Mouse (Mus musculus): ENCODE measurements around the gene Impdh2. TPM values are rescaled to one million over a fixed set of nuclear protein-coding genes. Genes with fewer than 3 reads are reported as not detected.
A peak's percentile ranks its signal among the peaks of the same experiment; 100 is the strongest.

The Impdh2 gene
- polyA plus RNA-seq, 1 experiment from 2014 or later, result 36.0 TPM

- no peak overlapping the region for H3K4me3 ChIP-seq (ENCODE audit: inconsistent target)
- peaks cover 22% of the 10 kb centered on the region for H3K36me3 ChIP-seq (ENCODE audit: inconsistent target)
- WGBS (ENCODE audit: missing documents), result 96% methylated on average over 26 of the region's 37 CpGs
- H3K27ac ChIP-seq, result no peak overlapping the region
- no peaks in the 10 kb centered on the region for H3K79me2 ChIP-seq (ENCODE audit: inconsistent target)
These were observed 15.5 kb downstream of the Impdh2 start for GRCm38 (mm10) chr9:108575321-108576297.

GRCm38 (mm10) chr9:108577025-108577424 is 16.9 kb downstream of the Impdh2 start:
- Histone ChIP-seq H3K36me3 (ENCODE audit: inconsistent target) (peaks cover 13% of the 10 kb centered on the region), H3K79me2 (ENCODE audit: inconsistent target) (no peaks in the 10 kb centered on the region)
- whole genome bisulfite sequencing (ENCODE audit: missing documents), result 85% methylated on average over 5 of the region's 6 CpGs

DNA sequence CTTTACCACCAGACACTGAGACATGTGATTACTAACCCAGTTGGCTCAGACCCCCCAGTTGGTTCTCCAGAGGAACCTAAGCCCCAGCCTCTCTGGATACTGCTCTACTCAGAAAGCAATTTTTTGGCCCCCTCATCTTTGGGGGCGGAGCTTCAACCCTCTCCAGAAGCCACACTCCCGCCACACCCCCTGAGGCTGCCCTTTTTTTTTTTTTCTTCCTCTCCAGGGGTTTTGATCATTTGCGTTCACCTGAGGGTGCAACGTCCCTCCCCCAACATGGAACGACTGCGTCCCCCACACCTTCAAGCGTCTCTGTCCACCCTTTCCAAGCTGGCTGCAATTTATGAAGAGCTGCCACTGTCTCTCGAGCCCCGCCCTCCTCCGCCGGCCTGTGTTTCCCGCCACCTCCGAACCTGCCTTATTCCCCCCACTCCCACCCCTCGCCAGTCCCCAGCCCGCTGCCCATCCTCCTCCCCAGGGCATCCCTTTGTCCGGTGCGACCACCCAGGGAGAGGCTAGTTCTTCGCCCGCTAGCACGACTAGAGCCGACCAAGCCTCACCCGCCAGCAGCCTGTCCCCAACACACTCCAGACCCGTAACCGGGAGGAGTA is 18.0 kb downstream of the Impdh2 start:
- no peaks in the 10 kb centered on the region for H3K79me2 ChIP-seq (ENCODE audit: inconsistent target)
- no peak overlapping the region for H3K27ac ChIP-seq
- H3K4me3 ChIP-seq (ENCODE audit: inconsistent target), result peak overlapping the region; percentile 56
- H3K36me3 ChIP-seq (ENCODE audit: inconsistent target), result peaks cover 3% of the 10 kb centered on the region; the same call in 1 of the 2 replicates
- 2% methylated on average over 24 of the region's 24 CpGs for WGBS (ENCODE audit: missing documents)

More at GRCm38 (mm10) chr9:108577025-108577424, 16.9 kb downstream of the Impdh2 start:
- no peak overlapping the region for H3K4me3 ChIP-seq (ENCODE audit: inconsistent target)
- no peak overlapping the region for H3K27ac ChIP-seq

DNA sequence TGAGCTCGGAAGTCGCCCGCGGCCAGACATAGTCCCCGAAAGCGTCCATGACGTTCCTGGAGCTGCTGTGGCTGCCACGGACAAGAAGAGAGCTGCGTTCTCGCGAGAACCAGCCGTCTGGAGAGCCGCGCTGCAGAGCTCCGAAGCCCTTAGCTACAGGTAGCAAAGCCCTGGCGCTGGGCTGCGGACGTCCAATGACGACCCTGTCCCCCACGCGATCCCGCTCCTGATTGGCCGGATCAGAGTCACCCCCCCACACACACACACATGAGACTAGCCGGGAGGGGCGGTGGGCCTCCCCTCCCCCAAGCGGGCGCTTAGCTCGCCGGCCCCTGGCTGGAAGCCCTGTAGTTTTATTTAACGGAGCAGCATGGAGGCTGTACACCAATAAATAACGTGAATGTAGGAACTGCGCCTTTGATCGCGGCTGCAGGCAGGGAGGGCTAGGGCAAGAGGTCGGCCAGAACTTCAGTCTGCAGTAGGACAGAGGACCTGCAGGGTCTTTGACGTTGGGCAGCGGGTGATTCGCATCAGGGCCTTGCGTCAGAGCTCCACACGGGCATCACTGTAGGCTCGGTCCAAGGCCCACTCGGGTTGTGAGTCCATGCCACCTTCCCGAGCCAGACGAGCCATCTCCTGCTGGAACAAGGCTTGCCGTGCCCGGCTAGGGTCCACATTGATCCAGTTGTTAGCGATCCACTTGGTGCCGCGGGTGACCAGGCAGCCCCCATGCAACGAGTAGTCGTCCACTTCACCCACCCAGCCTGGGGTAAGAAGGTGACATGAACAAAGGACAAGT is 18.7 kb downstream of the Impdh2 start, which contains the start of gene Wdr6:
Gene Wdr6 (minus strand): TSS at position 195 of the 799 bp plus-strand sequence.
- no peaks in the 10 kb centered on the region for H3K79me2 ChIP-seq (ENCODE audit: inconsistent target)
- peak within 1 kb of the TSS; percentile 56 for H3K4me3 ChIP-seq (ENCODE audit: inconsistent target)
- no peak within 1 kb of the TSS for H3K27ac ChIP-seq
- WGBS (ENCODE audit: missing documents), result 12% methylated on average over 49 of the region's 51 CpGs
- H3K36me3 ChIP-seq (ENCODE audit: inconsistent target), result no peaks in the 10 kb centered on the region

DNA sequence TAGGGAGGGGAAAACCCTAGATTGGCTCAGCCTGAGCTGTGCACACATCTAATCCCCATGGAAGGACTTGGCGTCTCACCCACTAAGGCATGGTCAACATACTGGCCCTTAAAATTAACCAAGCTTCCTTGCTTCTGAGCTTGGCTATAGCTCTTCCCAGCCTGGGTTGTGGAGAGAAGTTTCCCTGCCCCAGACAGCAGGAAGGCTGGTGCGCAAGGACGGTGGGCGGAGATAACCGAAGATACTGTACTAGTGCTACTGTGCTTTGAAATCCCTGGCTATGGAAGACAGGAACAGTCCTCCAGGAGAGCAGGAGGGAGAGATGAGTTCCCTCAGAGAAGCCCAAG is 19.2 kb downstream of the Impdh2 start:
- Histone ChIP-seq H3K36me3 (ENCODE audit: inconsistent target) (no peaks in the 10 kb centered on the region), H3K79me2 (ENCODE audit: inconsistent target) (no peaks in the 10 kb centered on the region), H3K4me3 (ENCODE audit: inconsistent target) (no peak overlapping the region), H3K27ac (no peak overlapping the region)
- WGBS (ENCODE audit: missing documents), result 94% methylated on average over 5 of the region's 5 CpGs

- no peaks in the 10 kb centered on the region for H3K36me3 ChIP-seq (ENCODE audit: inconsistent target)
- WGBS (ENCODE audit: missing documents), result 90% methylated on average over 14 of the region's 14 CpGs
- no peak overlapping the region for H3K4me3 ChIP-seq (ENCODE audit: inconsistent target)
- H3K27ac ChIP-seq, result no peak overlapping the region
- H3K79me2 ChIP-seq (ENCODE audit: inconsistent target), result no peaks in the 10 kb centered on the region
These were observed 27.6 kb downstream of the Impdh2 start for GRCm38 (mm10) chr9:108587571-108588180.

GRCm38 (mm10) chr9:108589229-108589628 is 29.1 kb downstream of the Impdh2 start:
- no peaks in the 10 kb centered on the region for H3K79me2 ChIP-seq (ENCODE audit: inconsistent target)
- 65% methylated on average over 5 of the region's 5 CpGs for WGBS (ENCODE audit: missing documents)
- H3K4me3 ChIP-seq (ENCODE audit: inconsistent target), result no peak overlapping the region
- H3K27ac ChIP-seq, result no peak overlapping the region
- H3K36me3 ChIP-seq (ENCODE audit: inconsistent target), result no peaks in the 10 kb centered on the region

- Histone ChIP-seq H3K4me3 (ENCODE audit: inconsistent target) (no peak overlapping the region), H3K36me3 (ENCODE audit: inconsistent target) (no peaks in the 10 kb centered on the region), H3K79me2 (ENCODE audit: inconsistent target) (no peaks in the 10 kb centered on the region), H3K27ac (no peak overlapping the region)
- 97% methylated on average over 3 of the region's 4 CpGs for WGBS (ENCODE audit: missing documents)
These were observed 31.4 kb downstream of the Impdh2 start for GRCm38 (mm10) chr9:108591462-108591861.

DNA sequence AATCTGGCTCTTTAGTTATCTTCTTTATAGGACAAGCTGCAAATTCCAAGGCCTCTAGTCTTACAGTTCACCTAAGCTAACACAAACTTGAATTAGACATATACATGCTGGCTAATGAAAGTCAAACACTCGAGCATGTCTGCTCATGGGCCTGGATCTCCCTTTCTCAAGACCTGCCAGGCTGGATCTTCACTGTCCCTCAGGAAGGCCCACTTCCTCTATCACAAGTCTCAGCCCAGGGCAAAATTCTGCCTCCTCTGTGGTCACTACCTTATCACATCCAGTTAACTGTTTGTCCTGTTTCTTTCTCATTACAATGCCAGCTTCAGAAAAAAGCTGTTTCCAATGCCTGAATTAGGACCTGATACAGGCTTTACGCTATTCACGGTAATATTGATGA is 34.3 kb downstream of the Impdh2 start:
- H3K36me3 ChIP-seq (ENCODE audit: inconsistent target), result no peaks in the 10 kb centered on the region

GRCm38 (mm10) chr9:108596998-108597764 is 37.1 kb downstream of the Impdh2 start, which contains the start of gene P4htm:
Gene P4htm, minus strand, starts transcription at chr9:108597667.
- Histone ChIP-seq H3K79me2 (ENCODE audit: inconsistent target) (no peaks in the 10 kb centered on the region), H3K36me3 (ENCODE audit: inconsistent target) (no peaks in the 10 kb centered on the region), H3K27ac (no peak within 1 kb of the TSS), H3K4me3 (ENCODE audit: inconsistent target) (peak within 1 kb of the TSS; percentile 14; the same call in 1 of the 2 replicates)
- WGBS (ENCODE audit: missing documents), result 12% methylated on average over 66 of the region's 69 CpGs

More for the DNA sequence above, 34.3 kb downstream of the Impdh2 start:
- no peak overlapping the region for H3K27ac ChIP-seq
- H3K4me3 ChIP-seq (ENCODE audit: inconsistent target), result no peak overlapping the region
- WGBS (ENCODE audit: missing documents), result 78% methylated on average over 3 of the region's 3 CpGs
- no peaks in the 10 kb centered on the region for H3K79me2 ChIP-seq (ENCODE audit: inconsistent target)

DNA sequence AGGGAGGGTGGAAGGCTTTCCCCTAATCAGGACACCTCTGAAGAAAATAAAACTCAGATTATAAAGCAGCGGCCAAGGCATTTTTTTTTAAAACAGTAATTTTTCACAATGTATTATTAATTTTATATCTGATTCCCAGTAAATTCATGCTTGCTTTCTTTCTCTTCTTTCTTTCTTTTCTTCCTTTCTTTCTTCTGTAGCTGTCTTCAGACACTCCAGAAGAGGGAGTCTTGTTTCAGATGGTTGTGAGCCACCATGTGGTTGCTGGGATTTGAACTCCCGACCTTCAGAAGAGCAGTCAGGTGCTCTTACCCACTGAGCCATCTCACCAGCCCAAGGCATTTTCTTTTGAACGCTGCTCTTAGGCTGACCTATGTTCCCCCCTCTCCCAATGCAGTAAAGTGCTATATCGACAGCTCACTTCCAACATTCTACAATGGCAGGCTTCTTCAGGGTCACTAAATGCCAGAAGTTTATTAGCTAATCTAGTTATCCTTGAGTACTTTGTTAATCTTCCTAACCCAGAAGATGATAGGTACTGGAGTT is 39.0 kb downstream of the Impdh2 start:
- Histone ChIP-seq H3K36me3 (ENCODE audit: inconsistent target) (peaks cover 13% of the 10 kb centered on the region; the same call in 1 of the 2 replicates), H3K4me3 (ENCODE audit: inconsistent target) (no peak overlapping the region), H3K27ac (no peak overlapping the region), H3K79me2 (ENCODE audit: inconsistent target) (no peaks in the 10 kb centered on the region)
- 78% methylated on average over 4 of the region's 4 CpGs for WGBS (ENCODE audit: missing documents)

GRCm38 (mm10) chr9:108600011-108600410 is 39.9 kb downstream of the Impdh2 start:
- H3K36me3 ChIP-seq (ENCODE audit: inconsistent target), result peaks cover 22% of the 10 kb centered on the region; the same call in 1 of the 2 replicates
- no peak overlapping the region for H3K27ac ChIP-seq
- no peak overlapping the region for H3K4me3 ChIP-seq (ENCODE audit: inconsistent target)
- H3K79me2 ChIP-seq (ENCODE audit: inconsistent target), result no peaks in the 10 kb centered on the region
- WGBS (ENCODE audit: missing documents), result 92% methylated on average over 2 of the region's 2 CpGs

DNA sequence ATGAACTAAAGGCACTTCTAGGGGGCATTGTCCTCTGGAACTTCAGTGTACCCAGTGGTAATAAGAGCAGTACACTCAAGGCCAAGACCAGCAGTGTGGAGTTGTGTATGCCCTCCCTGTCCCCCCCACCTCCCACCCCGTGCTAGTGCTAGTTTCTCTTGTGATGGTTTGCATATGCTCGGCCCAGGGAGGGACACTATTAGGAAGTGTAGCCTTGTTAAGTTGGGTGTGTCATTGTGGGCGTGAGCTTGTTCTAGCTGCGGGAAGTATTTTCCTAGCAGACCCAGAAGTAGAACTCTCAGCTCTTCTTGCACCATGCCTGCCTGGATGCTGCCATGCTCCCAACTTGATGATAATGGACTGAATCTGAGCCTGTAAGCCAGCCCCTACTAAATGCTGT is 41.9 kb downstream of the Impdh2 start:
- WGBS (ENCODE audit: missing documents), result 80% methylated on average over 4 of the region's 4 CpGs
- peaks cover 40% of the 10 kb centered on the region for H3K36me3 ChIP-seq (ENCODE audit: inconsistent target)

More for the DNA sequence above, 41.9 kb downstream of the Impdh2 start:
- no peak overlapping the region for H3K27ac ChIP-seq
- H3K4me3 ChIP-seq (ENCODE audit: inconsistent target), result no peak overlapping the region
- no peaks in the 10 kb centered on the region for H3K79me2 ChIP-seq (ENCODE audit: inconsistent target)

All from macrophage (primary cell).